Mouse (Mus musculus): Measurements from ENCODE around the gene Dennd4a.

Dennd4a gene

GRCm38 (mm10) chr9:64956337-64956736, 145.2 kb downstream of the Dennd4a start:
- peak; percentile 35 for DNase-seq (ENCODE audit: low read depth, low spot score)

DNA sequence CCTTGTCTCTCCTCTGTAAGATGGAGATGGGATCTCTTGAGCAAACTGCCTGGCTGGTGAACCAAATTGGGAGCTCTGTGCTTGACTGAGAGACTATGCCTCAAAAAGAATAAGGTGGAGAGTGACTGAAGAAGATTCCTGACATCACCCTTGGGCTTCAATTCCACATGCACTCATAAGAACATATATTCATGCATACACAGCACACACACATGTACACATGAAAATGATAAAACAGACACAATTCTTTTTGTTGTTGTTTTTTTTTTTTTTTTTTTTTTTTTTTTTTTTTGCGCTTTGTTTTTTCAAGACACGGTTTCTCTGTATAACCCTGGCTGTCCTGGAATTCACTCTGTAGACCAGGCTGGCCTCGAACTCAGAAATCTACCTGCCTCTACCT, 146.1 kb downstream of the Dennd4a start:
- no peak for DNase-seq (ENCODE audit: low read depth, low spot score)

DNA sequence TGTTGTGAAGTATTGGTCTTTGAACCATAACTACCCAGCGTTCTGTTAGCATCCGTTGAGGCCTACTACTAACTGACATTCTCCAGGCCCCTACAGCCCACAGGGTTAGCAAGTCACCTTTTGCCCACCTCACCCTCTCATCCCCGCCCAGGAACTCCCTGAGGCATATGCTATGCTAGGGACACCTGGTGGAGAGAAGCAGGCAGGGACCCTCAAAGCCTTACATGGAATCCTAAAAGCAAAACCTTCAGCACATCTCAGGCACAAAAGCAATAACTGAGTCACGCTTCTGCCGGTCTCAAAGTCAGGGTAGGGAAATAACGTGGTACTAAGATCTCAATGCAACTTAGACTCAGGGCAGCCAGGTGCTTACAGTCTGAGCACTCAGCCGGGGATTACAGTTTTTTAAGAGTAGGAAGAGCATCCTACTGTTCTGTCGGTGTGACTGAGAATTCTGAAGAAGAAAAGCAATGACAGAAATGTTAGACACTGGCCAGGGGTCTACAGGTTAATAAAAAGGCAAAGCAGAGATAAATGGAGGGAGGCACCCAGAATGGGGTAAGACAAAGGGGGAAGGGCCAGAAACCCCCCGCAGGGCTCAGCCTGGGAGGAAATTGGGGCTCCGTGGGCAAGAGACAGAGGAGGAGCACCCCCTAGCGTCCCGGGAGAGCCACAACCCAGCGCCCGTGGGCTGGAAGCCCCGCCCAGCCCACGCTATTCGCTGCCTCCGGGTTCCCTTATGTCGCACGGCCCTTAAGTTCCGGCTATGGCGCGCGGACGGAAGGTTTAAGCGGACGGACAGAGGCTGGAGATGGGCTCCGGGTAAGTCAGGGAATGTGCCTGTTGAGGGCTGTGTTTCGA, 149.2 kb downstream of the Dennd4a start, which contains the start of gene Ints14:
Gene Ints14, plus strand, starts transcription at position 789 of the 861 bp plus-strand sequence.
- peak; percentile 96 for DNase-seq (ENCODE audit: low read depth, low spot score)

DNA sequence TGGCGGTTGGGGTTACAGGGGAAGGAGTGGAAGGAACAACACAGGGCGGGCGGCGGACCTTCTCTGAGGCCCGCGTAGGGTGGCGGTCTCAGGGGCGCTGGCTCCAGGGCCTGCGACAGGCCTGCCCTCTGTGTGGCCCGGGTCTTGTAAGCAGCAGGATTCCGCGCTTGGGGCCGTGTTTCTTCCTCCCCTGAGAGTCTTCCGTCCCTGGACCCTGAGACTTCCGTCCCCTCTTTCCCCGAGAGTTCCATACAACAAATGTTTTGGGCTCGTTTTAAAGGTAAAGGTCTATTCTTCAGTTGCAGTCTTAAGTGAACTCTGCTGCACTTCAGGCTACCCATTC, 149.8 kb downstream of the Dennd4a start:
- no peak for DNase-seq (ENCODE audit: low read depth, low spot score)
